Mouse (Mus musculus) WW6 (cell line): Measurements from ENCODE around the gene B3gnt3.
"Not testable (repeated sequence)": the region's sequence is repeated elsewhere in the genome, so short reads cannot be mapped to it uniquely, and the experiment has no call there.

Source experiments
- DNase-seq: peaks from one replicate; pipeline ENCODE4 v3.0.0-alpha.2; 2013; ENCODE audit warnings: low read depth, low spot score

B3gnt3 gene

DNA sequence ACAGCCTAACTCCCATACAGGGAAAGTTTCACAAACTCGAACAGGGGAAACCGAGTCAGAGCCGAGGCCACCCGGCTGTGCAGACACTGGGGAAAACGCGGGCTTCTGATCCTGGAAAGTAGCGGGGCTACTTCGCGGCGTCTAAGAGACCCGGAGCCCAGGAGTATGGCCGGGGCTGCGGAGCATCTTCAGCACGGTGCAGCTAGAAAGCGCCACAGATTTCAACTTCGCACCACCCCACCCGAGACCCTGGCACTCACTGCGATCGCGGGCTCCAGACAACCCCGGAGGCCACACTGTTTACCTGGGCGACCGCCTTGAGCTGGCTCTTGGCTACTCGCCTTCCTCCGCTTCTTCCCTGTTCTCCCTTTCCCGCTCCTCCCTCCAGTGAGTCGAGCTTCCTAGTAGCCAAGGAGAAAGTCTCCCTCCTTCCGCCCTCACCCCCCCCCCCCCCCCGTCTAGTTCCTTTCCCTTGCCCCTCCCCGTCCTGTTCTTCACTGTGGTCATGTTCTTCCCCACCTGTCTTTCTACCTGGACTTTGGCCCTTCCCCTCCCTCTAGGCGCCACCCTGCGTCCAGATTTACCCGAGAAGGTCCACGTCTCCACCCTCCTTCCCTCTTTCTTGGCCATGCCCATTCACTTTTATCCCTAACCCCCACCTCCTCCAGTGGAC is at the start of gene B3gnt3:
B3gnt3 (minus strand) TSS at position 376 of the 673 bp plus-strand sequence.
- DNase-seq = no peak

DNA sequence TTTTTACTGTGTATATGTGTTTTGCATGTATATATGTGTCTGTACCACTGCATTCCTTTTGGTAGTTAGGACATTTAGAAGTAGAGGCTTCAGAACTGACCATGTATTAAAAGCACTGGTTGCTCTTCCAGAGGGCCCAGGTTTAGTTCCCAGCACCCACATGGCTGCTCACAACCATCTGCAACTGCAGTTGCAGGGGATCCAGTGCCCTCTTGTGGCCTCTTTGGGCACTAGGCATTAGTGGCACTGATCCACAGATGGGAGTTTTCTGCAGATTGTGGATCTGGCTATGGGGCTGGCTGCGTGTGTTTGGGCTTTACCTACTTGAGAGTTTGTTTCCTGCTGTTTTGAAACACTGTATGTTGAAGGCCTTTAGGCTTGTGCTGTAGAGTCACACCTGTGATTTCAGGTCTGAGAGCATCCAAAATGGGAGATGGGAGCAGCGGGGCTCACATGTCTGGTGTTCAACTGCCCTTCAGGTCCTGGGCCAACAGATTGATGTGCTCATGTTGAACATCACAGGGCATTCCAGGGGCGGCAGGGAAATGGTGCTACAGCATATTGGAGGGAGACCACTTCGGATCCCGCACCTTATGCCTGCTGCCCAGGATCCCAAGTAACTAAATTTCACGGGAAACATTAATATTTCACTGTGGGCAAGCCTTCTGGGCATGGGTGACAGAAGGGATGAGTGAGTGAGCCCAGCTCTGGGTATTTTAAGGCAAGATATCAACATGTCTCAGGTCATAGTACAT is 47.9 kb upstream of the B3gnt3 start:
- not testable (repeated sequence) for DNase-seq

DNA sequence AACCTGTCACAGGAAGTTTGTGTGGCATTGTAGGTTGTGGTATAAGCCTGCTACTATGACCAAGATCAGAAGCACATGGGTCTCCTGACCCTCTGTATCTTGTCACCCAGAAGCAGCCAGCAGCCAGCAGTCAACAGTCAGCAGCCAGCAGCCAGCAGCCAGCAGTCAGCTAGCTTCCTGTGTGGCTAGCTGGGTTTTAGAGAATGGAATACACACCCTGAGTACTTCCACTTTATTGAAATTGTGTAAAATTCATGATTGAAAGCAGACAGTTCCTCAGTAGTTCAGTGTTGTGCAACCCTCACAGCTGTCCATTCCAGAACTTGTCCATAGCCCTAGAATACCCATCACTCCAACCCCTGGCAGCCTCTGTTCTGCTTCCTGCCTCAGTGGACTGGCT is 45.5 kb upstream of the B3gnt3 start:
- not testable (repeated sequence) for DNase-seq

DNA sequence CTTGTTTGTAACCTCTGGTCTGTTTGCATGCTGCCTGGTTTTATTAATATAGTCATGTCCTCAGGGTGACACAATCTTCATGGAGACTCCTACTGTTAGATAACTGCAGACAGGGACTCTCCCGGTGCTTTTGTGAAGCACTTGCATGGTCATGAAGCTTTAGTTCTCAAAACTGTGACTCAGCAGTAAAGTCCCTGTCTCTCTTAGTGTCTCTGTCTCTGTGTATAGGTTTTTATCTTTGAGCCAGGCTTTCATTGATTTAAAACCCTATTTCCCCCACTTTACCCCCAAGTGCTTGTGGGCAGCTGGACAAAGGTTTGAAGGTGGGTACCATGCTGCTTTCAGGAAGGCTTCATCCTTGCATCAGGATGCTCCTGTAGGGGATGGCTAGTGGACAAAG is 43.7 kb upstream of the B3gnt3 start:
- DNase-seq = no peak

DNA sequence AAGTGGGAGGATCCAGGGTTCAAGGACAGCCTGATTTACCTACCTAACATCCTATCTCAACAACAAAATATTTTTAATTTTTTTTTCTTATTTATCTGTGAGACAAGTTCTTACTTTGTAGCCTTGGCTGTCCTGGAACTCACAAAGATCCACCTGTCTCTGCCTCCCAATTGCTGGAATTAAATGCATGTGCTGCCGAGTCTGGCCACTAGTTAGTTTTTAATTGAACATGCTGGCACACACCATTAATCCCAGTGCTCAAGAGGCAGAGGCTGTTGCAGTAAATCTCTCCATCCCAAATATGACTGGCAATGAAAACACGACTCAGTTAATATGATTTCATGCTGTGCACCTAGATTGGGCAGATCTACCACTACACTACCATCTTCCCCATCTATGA is 41.2 kb upstream of the B3gnt3 start:
- no peak for DNase-seq

DNA sequence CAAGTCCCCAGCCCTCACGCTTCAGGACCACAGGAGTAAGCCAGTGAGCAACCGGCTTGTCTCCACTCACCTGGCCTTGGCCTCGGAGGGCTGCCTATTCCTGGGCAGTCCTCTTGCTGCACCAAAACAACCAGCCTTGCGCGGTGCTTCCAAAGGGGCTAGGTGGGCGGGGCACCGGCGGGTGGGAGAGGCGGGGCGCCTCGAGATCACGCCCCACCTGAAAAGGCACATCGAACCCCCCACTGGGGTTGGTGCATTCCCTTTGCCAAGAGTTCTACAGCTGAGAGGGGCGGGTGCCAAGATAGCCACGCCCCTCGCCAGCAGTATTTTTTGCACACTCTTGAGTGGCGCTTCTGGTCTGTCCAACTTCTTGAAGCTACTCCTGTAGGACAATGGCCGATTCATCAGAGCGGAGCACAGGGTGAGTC is 40.1 kb upstream of the B3gnt3 start:
- DNase-seq = no peak

DNA sequence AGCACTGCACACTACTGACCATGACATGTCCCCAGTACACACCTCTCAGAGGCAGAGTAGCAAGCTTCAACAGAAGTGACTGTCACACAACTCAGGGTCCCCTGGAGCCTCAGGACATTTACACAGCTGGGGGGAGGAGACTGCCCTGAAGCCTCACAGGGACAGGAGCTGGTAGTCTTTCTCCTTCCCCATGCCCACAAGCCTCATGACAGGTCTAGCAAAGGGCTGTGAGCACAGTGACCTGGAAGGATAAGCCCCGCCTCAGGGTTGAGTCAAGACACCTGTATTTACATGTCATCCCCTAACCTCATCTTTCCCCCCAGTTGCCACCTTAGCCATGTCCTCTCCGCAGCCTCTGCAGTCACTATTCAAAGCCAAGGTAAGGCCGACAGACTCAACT is 39.6 kb upstream of the B3gnt3 start:
- no peak for DNase-seq

DNA sequence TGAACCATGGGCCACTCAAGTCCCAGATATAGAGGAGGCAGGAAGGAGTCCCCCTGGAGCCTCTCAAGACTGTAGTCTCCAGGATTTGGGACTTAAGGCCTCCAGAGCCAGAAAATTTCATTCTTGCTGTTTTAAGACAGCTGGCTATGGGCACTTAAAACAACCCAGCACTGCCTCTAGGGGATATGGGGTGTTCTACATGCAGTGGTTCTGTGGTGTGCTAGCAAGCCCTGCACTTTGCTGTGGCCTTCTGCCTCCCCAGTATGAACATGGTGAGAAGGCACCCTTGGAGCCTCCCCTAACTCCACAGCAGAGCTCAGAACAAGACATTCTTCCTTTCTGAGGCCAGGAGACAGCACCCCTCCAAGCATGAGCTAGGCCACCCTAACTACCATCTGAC is 36.7 kb upstream of the B3gnt3 start:
- not testable (repeated sequence) for DNase-seq

DNA sequence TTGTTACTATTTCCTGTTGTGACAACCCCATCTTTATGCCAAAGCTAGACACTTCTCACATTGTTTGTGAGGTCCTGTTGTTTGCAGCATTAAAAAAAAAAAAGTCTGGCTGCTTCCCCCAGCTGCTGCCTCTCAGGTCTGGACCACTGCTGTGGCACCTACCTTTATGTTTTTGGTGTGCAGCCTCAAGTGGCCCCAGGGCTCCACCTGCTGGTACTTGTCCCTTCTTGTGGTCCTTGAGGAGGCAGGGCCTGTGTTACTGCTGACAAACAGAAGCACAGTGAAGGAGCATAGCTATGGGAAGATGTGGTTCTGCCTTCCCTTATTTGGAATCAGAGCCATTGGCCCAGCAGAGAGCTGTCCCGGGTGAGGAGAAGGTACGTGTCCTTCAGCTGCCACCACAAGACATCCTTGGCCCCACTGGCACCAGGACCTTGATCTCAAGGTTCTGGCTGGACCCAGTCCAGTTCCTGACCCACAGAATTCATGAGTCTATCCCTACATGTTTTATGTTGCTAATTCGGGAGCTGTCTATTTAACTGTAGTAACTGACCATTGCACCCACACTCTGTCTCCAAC is 30.2 kb upstream of the B3gnt3 start:
- no peak for DNase-seq

DNA sequence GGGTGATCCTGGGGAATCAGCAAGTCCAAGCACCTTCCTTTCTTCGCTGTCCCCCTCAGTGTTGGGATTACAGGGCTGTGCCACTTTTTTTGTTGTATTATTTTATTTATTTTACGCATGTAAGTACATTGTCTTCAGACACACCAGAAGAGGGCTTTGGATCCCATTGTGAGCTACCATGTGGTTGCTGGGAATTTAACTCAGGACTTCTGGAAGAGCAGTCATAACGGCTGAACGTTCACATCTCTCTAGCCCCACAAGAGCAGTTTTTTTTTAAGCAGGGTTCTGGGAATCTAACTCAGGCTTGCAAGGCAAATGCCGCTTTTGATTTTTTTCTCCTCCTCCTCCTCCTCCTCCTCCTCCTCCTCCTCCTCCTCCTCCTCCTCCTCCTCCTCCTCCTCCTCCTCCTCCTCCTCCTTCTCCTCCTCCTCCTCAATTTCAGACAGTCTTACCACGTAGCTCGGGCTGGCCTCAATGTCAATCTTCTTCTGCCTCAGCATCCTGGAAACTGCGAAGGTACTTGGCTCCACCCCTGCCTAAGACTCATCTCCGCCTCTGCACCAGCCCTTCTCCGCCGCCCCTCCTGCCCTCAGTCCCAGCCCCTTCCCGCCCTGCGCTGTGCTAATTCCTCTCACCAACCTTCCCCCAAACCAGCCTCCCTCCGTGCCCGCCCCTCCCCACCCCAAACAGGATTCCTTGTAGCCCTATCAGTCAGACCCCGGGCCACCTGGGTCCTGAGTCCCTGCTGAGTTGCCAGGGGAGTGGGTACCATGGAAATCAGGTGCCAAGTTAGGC is 27.4 kb upstream of the B3gnt3 start:
- DNase-seq = no peak

DNA sequence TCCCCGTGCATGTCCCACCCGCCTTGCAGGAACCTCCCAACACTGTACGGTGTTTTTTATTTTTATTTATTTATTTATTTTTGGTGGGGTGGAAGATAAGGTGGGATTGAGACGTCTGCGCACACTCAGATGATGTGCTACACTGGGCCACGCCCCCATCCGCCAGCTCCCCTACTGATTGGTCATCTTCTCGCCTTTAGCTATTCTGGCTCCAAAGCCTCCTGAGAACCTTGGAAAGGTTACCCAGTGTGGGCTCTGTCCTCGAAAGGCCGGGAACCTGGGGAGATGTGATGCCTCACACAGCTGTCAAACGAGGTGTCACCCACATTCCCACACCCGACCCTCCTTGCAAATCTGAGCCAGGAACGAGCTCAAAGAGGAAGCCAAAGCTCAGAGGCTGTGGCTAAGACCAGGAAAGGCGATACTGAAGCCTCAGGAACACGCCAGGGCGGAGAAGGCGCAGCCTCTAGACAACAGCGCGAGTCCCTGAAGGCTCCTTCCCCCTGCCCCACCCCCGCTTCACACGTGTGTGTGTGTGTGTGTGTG is 26.7 kb upstream of the B3gnt3 start:
- no peak for DNase-seq

DNA sequence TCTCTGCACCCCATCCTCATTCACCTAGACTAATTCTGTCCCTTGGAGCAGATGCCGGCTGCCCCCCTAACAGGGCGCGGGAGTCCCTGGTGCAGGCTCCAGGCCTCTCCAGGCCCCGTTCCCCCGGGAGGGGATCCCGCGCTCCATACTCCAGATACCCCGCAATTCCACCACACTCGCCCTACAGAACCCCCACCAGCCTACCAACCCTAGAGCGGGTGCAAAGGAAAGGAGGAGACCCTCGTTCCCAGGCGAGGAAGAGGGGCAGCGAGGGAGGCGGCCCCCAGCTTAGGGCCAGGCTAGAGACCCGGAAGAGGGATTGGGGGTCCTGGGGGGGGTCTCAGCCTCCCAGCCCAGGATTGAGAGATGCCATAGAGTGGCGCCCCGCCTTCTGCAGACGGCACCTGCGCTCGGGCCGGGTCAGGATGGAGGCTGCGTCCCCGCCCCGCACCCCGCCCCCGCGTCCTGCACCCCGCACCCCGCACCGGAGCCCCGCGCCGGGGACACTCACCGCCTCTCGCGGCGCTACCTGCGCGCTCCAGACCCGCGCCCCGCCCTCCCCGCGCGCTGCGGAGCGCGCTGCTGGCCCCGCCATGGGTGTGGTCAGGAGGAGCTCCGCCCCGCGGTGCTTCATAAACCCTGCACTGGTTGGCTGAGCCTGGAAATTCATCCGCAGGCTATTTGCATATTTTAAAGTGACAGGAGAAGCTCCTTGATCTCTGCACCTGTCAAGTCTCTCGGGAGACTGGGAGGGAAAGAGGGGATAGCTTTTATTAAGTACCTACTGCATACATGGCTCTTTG is 23.7 kb upstream of the B3gnt3 start, which contains the start of gene Fcho1:
Fcho1 (minus strand) TSS at position 595 of the 803 bp plus-strand sequence.
- peak; percentile 81 for DNase-seq

DNA sequence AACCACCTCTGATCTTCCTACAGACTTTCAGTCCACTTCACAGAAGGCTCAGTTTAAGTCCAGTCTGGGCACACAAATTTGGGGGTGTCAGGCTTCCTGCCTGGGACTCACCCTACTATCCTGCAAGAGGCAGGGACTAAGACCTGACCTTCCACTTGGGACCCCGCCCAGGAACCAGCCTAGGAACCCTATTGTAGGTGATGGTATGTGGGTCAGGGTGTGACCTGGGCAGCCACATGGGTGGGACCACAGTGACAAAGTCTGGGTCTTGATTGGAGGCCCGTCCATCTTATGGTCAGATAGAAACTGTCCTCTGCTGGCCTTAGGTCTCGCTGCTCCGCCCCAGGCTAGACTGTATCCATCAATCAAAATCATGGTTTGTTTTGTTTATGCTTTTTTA is 22.8 kb upstream of the B3gnt3 start:
- no peak for DNase-seq

DNA sequence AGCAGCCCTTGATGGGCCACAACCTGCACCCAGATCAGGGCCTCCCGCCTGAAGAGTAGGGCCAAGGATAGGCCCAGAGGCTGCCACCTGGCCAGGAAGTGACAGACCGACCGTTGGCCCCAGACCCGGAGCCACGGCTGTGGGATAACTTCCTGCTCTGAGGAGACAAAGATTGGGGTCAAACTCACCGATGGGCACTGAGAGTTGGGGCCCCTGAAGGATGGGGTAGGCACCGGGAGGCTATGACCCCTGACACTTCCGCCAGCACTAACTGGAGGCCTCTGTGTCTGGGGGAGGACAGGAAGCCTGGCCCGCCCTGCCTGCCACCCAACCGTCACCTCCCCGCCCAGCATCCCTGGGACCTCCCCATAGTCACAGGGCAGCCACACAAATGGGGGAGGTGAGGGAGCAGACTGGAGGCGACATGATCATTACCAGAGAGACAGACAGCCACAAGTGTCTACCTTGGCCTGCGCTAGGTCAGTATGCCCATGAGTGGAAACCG is 21.5 kb upstream of the B3gnt3 start:
- DNase-seq = no peak

DNA sequence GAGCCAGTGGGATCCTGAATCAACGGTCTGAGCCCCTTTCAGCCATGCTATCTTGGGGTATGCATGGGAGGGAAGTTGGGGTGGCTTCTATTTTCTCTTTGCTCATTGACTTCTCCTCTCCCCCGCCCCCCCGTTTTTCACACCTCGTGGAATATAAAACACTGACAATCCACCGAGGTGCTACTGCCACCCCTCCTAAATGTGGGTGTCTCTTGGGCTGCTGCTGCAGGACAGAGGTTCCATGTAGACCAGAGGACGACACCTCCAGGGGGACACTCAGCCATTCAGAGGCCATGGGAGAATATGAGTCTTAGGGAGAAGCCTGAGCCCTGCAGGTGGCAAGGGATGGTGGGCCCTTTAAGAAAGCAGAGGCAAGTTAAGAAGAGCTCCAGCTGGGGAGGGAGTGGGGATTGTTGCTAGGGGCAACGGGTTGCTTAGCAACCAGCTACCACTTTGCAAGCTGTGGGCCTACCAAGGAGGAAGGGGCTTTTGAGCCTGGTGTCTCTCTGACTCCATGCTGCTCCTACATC is 18.4 kb upstream of the B3gnt3 start:
- DNase-seq = no peak

DNA sequence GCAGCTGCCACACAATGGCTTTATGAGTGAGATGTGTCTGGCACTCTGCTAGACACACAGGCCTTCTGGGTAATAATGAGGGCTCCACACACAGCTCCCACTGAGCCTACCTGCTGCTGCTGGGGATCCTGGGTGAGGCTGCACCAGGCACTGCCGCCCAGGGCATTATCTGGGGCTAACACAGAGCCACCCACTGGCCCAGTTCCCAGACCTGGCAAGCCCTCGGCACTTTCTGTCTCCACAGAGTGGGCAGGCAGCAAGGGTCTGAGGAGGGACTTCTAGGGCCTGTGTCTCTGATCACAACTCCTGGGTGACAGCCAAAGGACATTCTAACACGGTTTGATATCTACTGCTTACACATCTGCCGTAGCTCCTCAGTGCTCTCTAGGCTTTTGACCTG is 17.6 kb upstream of the B3gnt3 start:
- no peak for DNase-seq

DNA sequence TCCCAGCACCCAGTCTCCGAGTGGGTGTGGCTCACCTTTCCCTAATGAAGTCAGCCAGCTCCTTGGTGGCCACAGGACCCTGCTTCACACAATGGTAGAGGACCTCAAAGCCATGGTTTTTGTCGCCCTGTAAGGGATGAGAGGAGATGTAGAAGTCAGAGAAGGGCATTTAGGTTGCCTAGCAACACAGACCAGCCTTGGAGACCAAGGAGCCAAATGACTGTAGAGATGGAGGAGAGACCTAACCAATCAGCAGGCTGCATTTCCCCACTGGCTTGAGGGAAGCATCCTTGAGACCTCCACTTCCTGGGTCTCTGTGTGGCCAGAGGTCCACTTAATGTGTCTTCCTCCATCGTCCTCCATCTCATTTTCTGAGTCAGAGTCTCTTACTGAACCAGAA is 16.7 kb upstream of the B3gnt3 start:
- DNase-seq = no peak

DNA sequence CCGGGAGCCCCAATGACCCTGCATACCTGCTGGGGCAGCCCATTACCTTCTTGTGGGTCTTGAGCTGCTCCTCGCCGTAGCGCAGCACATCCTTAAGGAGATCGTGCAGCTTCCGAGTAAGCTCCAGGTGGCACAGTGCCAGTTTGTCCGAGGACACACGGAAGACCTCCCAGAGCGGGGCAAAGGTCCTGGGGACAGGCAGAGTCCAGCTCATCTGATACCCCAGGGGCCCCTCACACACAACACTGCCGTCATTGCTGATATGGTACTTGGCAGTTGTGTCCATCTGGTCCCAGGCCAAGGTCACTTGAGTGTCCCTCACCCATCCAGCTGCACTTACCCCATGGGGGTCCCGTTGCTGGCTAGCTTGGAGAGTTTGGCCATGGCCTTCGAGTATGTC is 15.5 kb upstream of the B3gnt3 start:
- DNase-seq = no peak

DNA sequence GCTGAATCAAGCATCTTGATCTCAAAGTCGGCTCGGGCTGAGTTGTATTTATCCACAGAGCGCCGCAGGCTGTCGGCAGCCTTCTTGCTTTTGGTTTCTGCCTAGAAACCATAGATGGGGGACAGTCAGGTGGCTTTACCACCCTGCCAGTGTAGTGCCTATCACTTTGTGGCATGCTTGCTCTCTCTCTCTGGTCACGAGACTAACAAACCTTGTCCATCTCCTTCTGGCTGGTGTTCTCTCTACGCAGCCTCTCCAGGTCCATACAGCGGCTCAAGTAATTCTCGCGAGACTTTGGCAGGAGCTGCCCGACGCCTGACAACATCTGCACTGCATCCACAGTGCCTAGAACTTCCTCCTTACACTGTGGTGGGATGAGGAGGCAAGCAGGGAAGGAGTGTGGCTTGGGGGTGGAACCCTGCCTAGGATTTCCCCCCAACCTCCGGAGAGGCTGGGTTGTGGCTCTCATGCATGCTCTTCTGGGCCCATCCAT is 15.0 kb upstream of the B3gnt3 start:
- no peak for DNase-seq

DNA sequence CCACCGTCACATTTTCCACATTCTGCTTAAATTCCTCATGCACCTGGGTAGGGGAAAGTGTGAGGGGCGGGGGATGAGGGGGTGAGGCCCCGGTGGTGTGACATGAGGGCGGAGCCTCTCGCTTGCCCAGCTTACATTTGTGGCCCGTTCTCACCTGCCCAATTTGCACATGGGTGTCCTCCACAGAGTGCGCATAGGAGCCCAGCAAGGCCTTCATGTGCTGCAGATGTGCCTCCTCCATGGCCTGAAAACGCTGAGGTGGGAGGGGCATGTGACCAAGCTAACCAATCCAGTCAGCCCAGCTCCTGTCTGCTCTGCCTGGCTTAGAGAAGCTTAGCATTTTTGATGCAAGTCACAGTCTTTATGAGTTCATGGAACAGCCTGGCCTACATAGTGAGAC is 13.9 kb upstream of the B3gnt3 start:
- no peak for DNase-seq
